Mouse (Mus musculus) lung, postnatal 0 days (tissue): ENCODE data around the gene Slc16a9. TPM values are rescaled to one million over a fixed set of nuclear protein-coding genes. Genes with fewer than 3 reads are reported as not detected.
A peak's percentile ranks its signal among the peaks of the same experiment; 100 is the strongest.
"Not testable (repeated sequence)": the region's sequence is repeated elsewhere in the genome, so short reads cannot be mapped to it uniquely, and the experiment has no call there.

Experiments used
- ATAC-seq: fragments of 200-750 bp; cut with Nextera tagmentation; 2 replicates; pipeline ENCODE4 v1.8.0; 2017; ENCODE audit warnings: moderate library complexity
- DNase-seq: peaks from one replicate; pipeline ENCODE4 v3.0.0-alpha.2; 2016; ENCODE audit warnings: low spot score
- H3K27ac ChIP-seq: fragments of 300-500 bp; sonication (generic); 2 replicates; pipeline ENCODE4 v1.5.1; 2014; ENCODE audit warnings: antibody characterized with exemption, mild to moderate bottlenecking, low read length, mixed read lengths
- H3K27me3 ChIP-seq: fragments of 300-500 bp; sonication (generic); replicated peaks from 2 replicates; pipeline ENCODE4 v1.6.1; 2014; ENCODE audit warnings: low read length, mixed read lengths; ENCODE audit not compliant: insufficient read depth
- H3K36me3 ChIP-seq: fragments of 300-500 bp; sonication (generic); 2 replicates; pipeline ENCODE4 v1.6.1; 2014; ENCODE audit warnings: low read length, mixed read lengths; ENCODE audit not compliant: insufficient read depth
- H3K4me1 ChIP-seq: fragments of 300-500 bp; sonication (generic); 2 replicates; pipeline ENCODE4 v1.6.1; 2014; ENCODE audit warnings: antibody characterized with exemption, low read depth, low read length, mixed read lengths; ENCODE audit not compliant: insufficient read depth
- H3K4me2 ChIP-seq: fragments of 300-500 bp; sonication (generic); replicated peaks from 2 replicates; pipeline ENCODE4 v1.6.1; 2014; ENCODE audit warnings: low read depth, mild to moderate bottlenecking, low read length, moderate library complexity, mixed read lengths
- H3K4me3 ChIP-seq: fragments of 300-500 bp; sonication (generic); 2 replicates; pipeline ENCODE4 v1.5.1; 2014; ENCODE audit warnings: low read depth, low read length
- H3K9ac ChIP-seq: fragments of 300-500 bp; sonication (generic); replicated peaks from 2 replicates; pipeline ENCODE4 v1.6.1; 2014; ENCODE audit warnings: low read depth, mild to moderate bottlenecking
- H3K9me3 ChIP-seq: fragments of 300-500 bp; sonication (generic); 2 replicates; pipeline ENCODE4 v1.6.1; 2016; ENCODE audit warnings: low read length, mixed read lengths
- CTCF ChIP-seq: IDR thresholded peaks from 2 replicates; pipeline ENCODE4 v1.5.1; 2016; ENCODE audit warnings: antibody characterized with exemption, mild to moderate bottlenecking
- EP300 ChIP-seq: IDR thresholded peaks from 2 replicates; pipeline ENCODE4 v1.6.1; 2016; ENCODE audit warnings: antibody characterized with exemption, mild to moderate bottlenecking, control low read depth
- WGBS: fragments of 180-500 bp; shearing (Covaris S2); extraction: QIAGEN DNeasy Blood & Tissue Kit; methylation state at CpG from one replicate; pipeline ENCODE4 v1.1.7; 2014; 5-methylcytosine and 5-hydroxymethylcytosine counted together
- polyA plus RNA-seq: library from polyadenylated mRNA; unstranded; fragments of >200 nt; fragmentation: Nextera tagmentation; extraction: Ambion mirVana; gene quantifications from 2 replicates; pipeline ENCODE4 v1.2.1, GENCODE M21; 2015

Slc16a9 gene
- polyA plus RNA-seq, 1 experiment from 2014 or later: 24.8 TPM

GRCm38 (mm10) chr10:70198951-70199463 is 45.9 kb upstream of the Slc16a9 start:
- H3K36me3 ChIP-seq: no peaks in the 10 kb centered on the region
- H3K4me3 ChIP-seq: no peak overlapping the region
- DNase-seq (no peak), ATAC-seq (no peak)
- TF ChIP-seq EP300: no peak
- no peaks in the 10 kb centered on the region for H3K27me3 ChIP-seq
- no peak overlapping the region for H3K27ac ChIP-seq
- no peak overlapping the region for H3K9ac ChIP-seq
- H3K4me1 ChIP-seq: no peaks in the 10 kb centered on the region; the same call in 1 of the 2 replicates
- no peak overlapping the region for H3K4me2 ChIP-seq
- H3K9me3 ChIP-seq: no peaks in the 10 kb centered on the region
- WGBS: 86% methylated on average over 7 of the region's 7 CpGs

- ATAC-seq (no peak), DNase-seq (no peak)
- Histone ChIP-seq H3K4me1 (no peaks in the 10 kb centered on the region; the same call in 1 of the 2 replicates), H3K36me3 (no peaks in the 10 kb centered on the region), H3K27ac (no peak overlapping the region), H3K4me3 (no peak overlapping the region), H3K9ac (no peak overlapping the region), H3K4me2 (no peak overlapping the region), H3K9me3 (no peaks in the 10 kb centered on the region), H3K27me3 (no peaks in the 10 kb centered on the region)
- WGBS: 81% methylated on average over 6 of the region's 6 CpGs
- no peak for TF ChIP-seq CTCF
- TF ChIP-seq EP300: no peak
These were observed 45.3 kb upstream of the Slc16a9 start for GRCm38 (mm10) chr10:70199466-70200210.

GRCm38 (mm10) chr10:70200889-70201500 is 43.9 kb upstream of the Slc16a9 start:
- WGBS: 63% methylated on average over 12 of the region's 12 CpGs
- Histone ChIP-seq H3K36me3 (no peaks in the 10 kb centered on the region), H3K4me1 (no peaks in the 10 kb centered on the region; the same call in 1 of the 2 replicates), H3K4me2 (no peak overlapping the region), H3K4me3 (no peak overlapping the region), H3K9ac (no peak overlapping the region), H3K9me3 (no peaks in the 10 kb centered on the region), H3K27ac (no peak overlapping the region), H3K27me3 (no peaks in the 10 kb centered on the region)
- TF ChIP-seq CTCF (no peak), EP300 (peak; percentile 95)
- peak; percentile 61 for ATAC-seq
- DNase-seq: peak; percentile 65

- H3K4me3 ChIP-seq: no peak within 1 kb of the TSS
- H3K27ac ChIP-seq: 0 out of 2 replicates have a peak within 1 kb of the TSS, but pooled peaks have one; percentile 15
- peak; percentile 44; the same call in 1 of the 2 replicates for ATAC-seq
- 0 out of 2 replicates have a peak within 1 kb of the TSS, but pooled peaks have one; percentile 14 for H3K4me2 ChIP-seq
- no peaks in the 10 kb centered on the region for H3K9me3 ChIP-seq
- WGBS: 38% methylated on average over 17 of the region's 17 CpGs
- no peaks in the 10 kb centered on the region for H3K4me1 ChIP-seq
- no peaks in the 10 kb centered on the region for H3K36me3 ChIP-seq
- no peaks in the 10 kb centered on the region for H3K27me3 ChIP-seq
- no peak within 1 kb of the TSS for H3K9ac ChIP-seq
- TF ChIP-seq EP300 (0 out of 2 replicates have a peak, but pooled peaks have one; percentile 20), CTCF (no peak)
- DNase-seq: peak; percentile 75
These were observed 40.1 kb upstream of the Slc16a9 start, which contains the start of gene Mrln for GRCm38 (mm10) chr10:70204505-70205399. Mrln (plus strand) TSS chr10:70204664.

- WGBS: 78% methylated on average over 9 of the region's 9 CpGs
- H3K27me3 ChIP-seq: no peaks in the 10 kb centered on the region
- ATAC-seq: no peak
These were observed 33.6 kb upstream of the Slc16a9 start for GRCm38 (mm10) chr10:70211281-70211680.

GRCm38 (mm10) chr10:70220971-70221370 is 23.9 kb upstream of the Slc16a9 start:
- Histone ChIP-seq H3K4me3 (no peak overlapping the region), H3K27me3 (no peaks in the 10 kb centered on the region), H3K4me2 (no peak overlapping the region), H3K27ac (no peak overlapping the region), H3K9me3 (no peaks in the 10 kb centered on the region), H3K9ac (no peak overlapping the region), H3K4me1 (peaks cover 7% of the 10 kb centered on the region; the same call in 1 of the 2 replicates), H3K36me3 (no peaks in the 10 kb centered on the region)
- TF ChIP-seq CTCF: no peak
- no peak for TF ChIP-seq EP300
- 71% methylated on average over 5 of the region's 5 CpGs for WGBS
- ATAC-seq (no peak), DNase-seq (no peak)

More at GRCm38 (mm10) chr10:70211281-70211680, 33.6 kb upstream of the Slc16a9 start:
- Histone ChIP-seq H3K9me3 (no peaks in the 10 kb centered on the region), H3K4me3 (no peak overlapping the region), H3K9ac (no peak overlapping the region), H3K4me2 (no peak overlapping the region), H3K27ac (no peak overlapping the region), H3K36me3 (no peaks in the 10 kb centered on the region), H3K4me1 (no peaks in the 10 kb centered on the region)
- TF ChIP-seq EP300: no peak
- no peak for DNase-seq

GRCm38 (mm10) chr10:70222231-70222630 is 22.7 kb upstream of the Slc16a9 start:
- not testable (repeated sequence) for H3K4me1 ChIP-seq, ATAC-seq, H3K36me3 ChIP-seq, H3K9me3 ChIP-seq, DNase-seq, H3K27ac ChIP-seq, H3K9ac ChIP-seq, H3K4me3 ChIP-seq, H3K4me2 ChIP-seq, H3K27me3 ChIP-seq
- 90% methylated on average over 8 of the region's 8 CpGs for WGBS
